Mouse (Mus musculus): Measurements from ENCODE around the gene Nfix. TPM values are rescaled to one million over a fixed set of nuclear protein-coding genes. Genes with fewer than 3 reads are reported as not detected.
A peak's percentile ranks its signal among the peaks of the same experiment; 100 is the strongest.

Gene Nfix
- total and polyA plus RNA-seq, 3 experiments: 68.7 to 297 (median 274) TPM

DNA sequence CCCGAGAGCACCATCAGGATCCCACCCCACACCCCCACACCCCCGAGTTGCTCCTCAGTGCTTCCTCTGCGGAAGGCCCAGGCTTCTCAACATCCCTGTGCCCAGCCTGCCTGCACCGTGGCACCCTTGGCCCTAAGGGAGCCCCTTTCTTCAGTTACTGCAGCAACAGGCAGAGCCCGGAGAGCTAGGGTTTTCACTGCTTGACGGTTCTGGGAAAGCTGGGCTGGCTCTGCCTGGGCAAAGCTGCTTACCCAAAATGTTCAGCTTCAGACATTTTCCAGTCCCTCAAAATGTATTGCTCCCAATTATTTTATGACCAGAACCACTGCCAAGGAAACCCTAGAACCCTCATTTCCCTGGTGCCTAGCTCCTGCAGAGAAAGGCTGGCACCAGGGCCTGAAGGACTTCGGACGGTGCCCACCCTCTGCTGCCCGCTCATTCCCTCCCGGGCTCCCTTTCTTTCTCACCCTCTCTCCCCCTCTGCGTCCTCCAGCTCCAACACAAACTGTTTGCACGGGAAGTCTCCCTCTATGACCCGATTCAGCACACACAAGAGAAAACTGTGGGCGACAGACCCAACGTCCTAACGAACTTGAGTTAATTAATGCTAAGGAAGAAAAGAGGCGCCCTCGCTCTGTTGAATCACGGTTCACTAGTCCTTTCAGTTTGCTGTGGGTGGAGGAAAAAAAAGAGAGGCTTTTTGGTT lies 20.5 kb downstream of the Nfix start:
- WGBS: 67% methylated on average over 19 of the region's 19 CpGs
- Histone ChIP-seq H3K4me1 (ENCODE audit: control insufficient read depth, insufficient read depth, low read length) (peaks cover 36% of the 10 kb centered on the region), H3K36me3 (ENCODE audit: control insufficient read depth, insufficient read depth, low read length) (peaks cover 3% of the 10 kb centered on the region; the same call in 1 of the 2 replicates), H3K27ac (no peak overlapping the region; the same call in 1 of the 2 replicates), H3K27me3 (ENCODE audit: control insufficient read depth, insufficient read depth, low read length) (no peaks in the 10 kb centered on the region), H3K79me2 (replicated peaks; ENCODE audit: control insufficient read depth, insufficient read depth, low read length) (peaks cover 3% of the 10 kb centered on the region), H3K4me3 (no peak overlapping the region), H3K9ac (ENCODE audit: low read depth, low read length) (0 out of 2 replicates have a peak overlapping the region, but pooled peaks have one; percentile 16)
- intact Hi-C loops (cut with DNase I): no loop called here
- no peak for TF ChIP-seq CTCF (IDR thresholded peaks at IDR 0.05)
- no peak for TF ChIP-seq EP300 (IDR thresholded peaks at IDR 0.05; ENCODE audit: insufficient read depth, low read depth, low read length)
- TF ChIP-seq POLR2A (IDR thresholded peaks at IDR 0.05; ENCODE audit: insufficient read depth, low read depth, low read length): no peak
- peak in 1 of 2 experiments; percentile 25 for DNase-seq

GRCm38 (mm10) chr8:84778638-84779380 lies 21.3 kb downstream of the Nfix start:
- Histone ChIP-seq H3K4me3 (no peak overlapping the region), H3K36me3 (ENCODE audit: control insufficient read depth, insufficient read depth, low read length) (peaks cover 3% of the 10 kb centered on the region; the same call in 1 of the 2 replicates), H3K27me3 (ENCODE audit: control insufficient read depth, insufficient read depth, low read length) (no peaks in the 10 kb centered on the region), H3K4me1 (ENCODE audit: control insufficient read depth, insufficient read depth, low read length) (peaks cover 34% of the 10 kb centered on the region), H3K9ac (ENCODE audit: low read depth, low read length) (no peak overlapping the region), H3K79me2 (replicated peaks; ENCODE audit: control insufficient read depth, insufficient read depth, low read length) (peaks cover 3% of the 10 kb centered on the region), H3K27ac (no peak overlapping the region; the same call in 1 of the 2 replicates)
- TF ChIP-seq POLR2A (IDR thresholded peaks at IDR 0.05; ENCODE audit: insufficient read depth, low read depth, low read length) (no peak), EP300 (IDR thresholded peaks at IDR 0.05; ENCODE audit: insufficient read depth, low read depth, low read length) (no peak), CTCF (IDR thresholded peaks at IDR 0.05) (no peak)
- DNase-seq: peak in 1 of 2 experiments; percentile 28
- WGBS: 69% methylated on average over 11 of the region's 11 CpGs
- intact Hi-C loops (cut with DNase I): no loop called here

DNA sequence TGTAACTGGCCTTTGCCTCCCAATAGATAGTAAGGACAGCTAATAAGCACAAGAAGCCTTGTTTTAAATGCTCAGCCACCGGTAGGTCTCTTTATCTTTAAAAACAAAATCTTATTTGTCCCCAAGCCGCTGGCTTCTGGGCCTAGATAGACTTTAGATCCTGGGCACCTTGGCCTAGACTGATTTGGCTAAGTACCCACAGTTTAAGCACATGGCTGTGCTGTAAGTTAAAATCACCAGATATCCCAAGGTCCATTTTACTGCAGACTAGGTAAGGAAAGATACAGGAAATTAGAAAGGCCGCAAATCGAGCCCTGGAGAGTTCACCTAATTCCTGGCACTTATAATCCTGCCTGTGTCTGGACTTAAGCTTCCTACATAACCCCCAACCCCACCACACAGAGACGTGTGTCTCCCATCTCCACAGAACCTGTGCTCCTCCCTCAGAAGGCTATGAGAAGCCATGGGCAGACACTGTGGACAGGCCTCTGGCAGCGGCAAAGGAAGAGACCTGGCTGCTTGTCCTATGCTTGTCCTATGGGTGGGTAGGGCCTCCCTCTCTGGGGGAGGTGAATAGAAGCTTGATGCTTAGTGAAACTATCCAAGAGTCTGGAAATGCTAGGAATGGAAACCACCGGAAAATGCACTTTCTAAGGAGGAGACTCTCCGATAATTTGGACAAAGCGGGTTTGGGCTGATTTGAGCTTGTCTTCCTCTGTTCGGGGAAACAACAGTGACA lies 22.1 kb downstream of the Nfix start:
- H3K79me2 ChIP-seq (replicated peaks; ENCODE audit: control insufficient read depth, insufficient read depth, low read length): peaks cover 3% of the 10 kb centered on the region
- H3K4me1 ChIP-seq (ENCODE audit: control insufficient read depth, insufficient read depth, low read length): peaks cover 33% of the 10 kb centered on the region
- no peaks in the 10 kb centered on the region for H3K27me3 ChIP-seq (ENCODE audit: control insufficient read depth, insufficient read depth, low read length)
- peaks cover 3% of the 10 kb centered on the region; the same call in 1 of the 2 replicates for H3K36me3 ChIP-seq (ENCODE audit: control insufficient read depth, insufficient read depth, low read length)
- H3K27ac ChIP-seq: peak overlapping the region; percentile 36
- intact Hi-C loops (cut with DNase I): no loop called here
- no peak overlapping the region for H3K9ac ChIP-seq (ENCODE audit: low read depth, low read length)
- 72% methylated on average over 10 of the region's 10 CpGs for WGBS
- TF ChIP-seq CTCF (IDR thresholded peaks at IDR 0.05) (no peak), EP300 (IDR thresholded peaks at IDR 0.05; ENCODE audit: insufficient read depth, low read depth, low read length) (no peak), POLR2A (IDR thresholded peaks at IDR 0.05; ENCODE audit: insufficient read depth, low read depth, low read length) (no peak)
- no peak for DNase-seq
- H3K4me3 ChIP-seq: no peak overlapping the region

GRCm38 (mm10) chr8:84776569-84776968 lies 23.6 kb downstream of the Nfix start:
- WGBS: 93% methylated on average over 1 of the region's 1 CpGs
- DNase-seq: no peak
- no peak overlapping the region; the same call in 1 of the 2 replicates for H3K27ac ChIP-seq
- no peak overlapping the region for H3K4me3 ChIP-seq
- H3K9ac ChIP-seq (ENCODE audit: low read depth, low read length): no peak overlapping the region
- H3K79me2 ChIP-seq (replicated peaks; ENCODE audit: control insufficient read depth, insufficient read depth, low read length): peaks cover 5% of the 10 kb centered on the region
- intact Hi-C loops (cut with DNase I): no loop called here
- peaks cover 3% of the 10 kb centered on the region; the same call in 1 of the 2 replicates for H3K36me3 ChIP-seq (ENCODE audit: control insufficient read depth, insufficient read depth, low read length)
- H3K4me1 ChIP-seq (ENCODE audit: control insufficient read depth, insufficient read depth, low read length): peaks cover 30% of the 10 kb centered on the region
- TF ChIP-seq POLR2A (IDR thresholded peaks at IDR 0.05; ENCODE audit: insufficient read depth, low read depth, low read length): no peak
- TF ChIP-seq EP300 (IDR thresholded peaks at IDR 0.05; ENCODE audit: insufficient read depth, low read depth, low read length): no peak
- no peak for TF ChIP-seq CTCF (IDR thresholded peaks at IDR 0.05)
- H3K27me3 ChIP-seq (ENCODE audit: control insufficient read depth, insufficient read depth, low read length): no peaks in the 10 kb centered on the region

DNA sequence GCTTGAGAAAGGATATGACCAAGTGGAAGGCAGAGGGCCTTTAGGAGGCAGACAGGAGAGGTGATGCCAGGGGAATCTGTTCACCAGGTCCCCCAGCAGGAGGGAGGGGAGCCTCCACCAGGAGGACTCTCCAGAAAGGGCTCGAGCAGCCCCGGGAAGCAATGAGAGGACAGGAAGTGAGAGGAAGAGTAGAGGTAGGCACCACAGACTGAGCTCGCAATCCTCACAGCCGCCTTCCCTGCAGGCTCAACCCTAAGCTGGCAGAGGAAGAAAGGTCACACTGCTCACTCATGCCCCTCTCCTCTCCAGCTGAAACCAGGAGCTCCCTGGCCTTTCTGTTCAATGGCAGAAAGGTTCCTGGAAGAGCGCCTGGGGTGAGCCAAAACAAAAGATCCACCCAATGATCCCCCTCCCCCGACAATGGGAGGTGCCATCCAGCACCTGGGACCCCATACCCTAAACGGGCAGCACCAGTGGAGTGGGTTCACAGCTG lies 24.5 kb downstream of the Nfix start:
- no peaks in the 10 kb centered on the region for H3K27me3 ChIP-seq (ENCODE audit: control insufficient read depth, insufficient read depth, low read length)
- H3K9ac ChIP-seq (ENCODE audit: low read depth, low read length): peak overlapping the region; percentile 63
- H3K36me3 ChIP-seq (ENCODE audit: control insufficient read depth, insufficient read depth, low read length): no peaks in the 10 kb centered on the region
- H3K4me1 ChIP-seq (ENCODE audit: control insufficient read depth, insufficient read depth, low read length): peaks cover 26% of the 10 kb centered on the region
- peak overlapping the region; percentile 82 for H3K27ac ChIP-seq
- peaks cover 2% of the 10 kb centered on the region for H3K79me2 ChIP-seq (replicated peaks; ENCODE audit: control insufficient read depth, insufficient read depth, low read length)
- DNase-seq: no peak
- TF ChIP-seq CTCF (IDR thresholded peaks at IDR 0.05) (no peak), EP300 (IDR thresholded peaks at IDR 0.05; ENCODE audit: insufficient read depth, low read depth, low read length) (no peak)
- H3K4me3 ChIP-seq: peak overlapping the region; percentile 26; the same call in 1 of the 2 replicates
- intact Hi-C loops (cut with DNase I): loop anchor here (2.0 kb wide), 1 partner anchor 23 kb away; no protein-coding TSS in a partner anchor
- WGBS: 46% methylated on average over 7 of the region's 7 CpGs

Data from heart, adult 2 months (tissue).